Mouse (Mus musculus) frontal cortex, postnatal 14 days (tissue): ENCODE data around the gene BC049715.

Source experiments
- DNase-seq, 2 experiments: peaks; one replicate each; pipeline ENCODE4 v3.0.0; 2022; ENCODE audit warnings: low spot score in 2 of 2

Gene BC049715

GRCm38 (mm10) chr6:136808631-136809046 is 18.8 kb upstream of the BC049715 start:
- no peak for DNase-seq

GRCm38 (mm10) chr6:136809077-136809476 is 18.3 kb upstream of the BC049715 start:
- DNase-seq: no peak

GRCm38 (mm10) chr6:136809673-136810072 is 17.8 kb upstream of the BC049715 start:
- DNase-seq: no peak

GRCm38 (mm10) chr6:136811196-136811595 is 16.2 kb upstream of the BC049715 start:
- no peak for DNase-seq

- DNase-seq: no peak
Measured at GRCm38 (mm10) chr6:136813117-136813516, 14.3 kb upstream of the BC049715 start.

GRCm38 (mm10) chr6:136815381-136815780 is 12.0 kb upstream of the BC049715 start:
- no peak for DNase-seq

GRCm38 (mm10) chr6:136816826-136817225 is 10.6 kb upstream of the BC049715 start:
- DNase-seq: no peak

GRCm38 (mm10) chr6:136817549-136817948 is 9.9 kb upstream of the BC049715 start:
- peak; percentile 70 to 77 for DNase-seq

- no peak for DNase-seq
Measured at GRCm38 (mm10) chr6:136820381-136820780, 7.0 kb upstream of the BC049715 start.

- no peak for DNase-seq
Measured at GRCm38 (mm10) chr6:136821086-136821485, 6.3 kb upstream of the BC049715 start.

- no peak for DNase-seq
Measured at GRCm38 (mm10) chr6:136824987-136825386, 2.4 kb upstream of the BC049715 start.

- no peak for DNase-seq
Measured at GRCm38 (mm10) chr6:136827116-136827515, 310 bp upstream of the BC049715 start.

- peak; percentile 94 to 95 for DNase-seq
Measured at GRCm38 (mm10) chr6:136827881-136828561, 595 bp downstream of the BC049715 start, which contains the start of gene Wbp11. TSS of gene Wbp11 (minus strand) at chr6:136828233.

GRCm38 (mm10) chr6:136828681-136829080 is 1.3 kb downstream of the BC049715 start:
- no peak for DNase-seq

- DNase-seq: no peak
Measured at GRCm38 (mm10) chr6:136831712-136832111, 4.3 kb downstream of the BC049715 start.

- no peak for DNase-seq
Measured at GRCm38 (mm10) chr6:136835352-136835751, 7.9 kb downstream of the BC049715 start, which contains the start of gene Smco3. TSS of gene Smco3 (minus strand) at chr6:136835452.

GRCm38 (mm10) chr6:136837323-136837722 is 9.9 kb downstream of the BC049715 start:
- no peak for DNase-seq

- DNase-seq: no peak
Measured at GRCm38 (mm10) chr6:136844903-136845302, 17.5 kb downstream of the BC049715 start.

GRCm38 (mm10) chr6:136845706-136846480 is 18.5 kb downstream of the BC049715 start:
- no peak for DNase-seq

GRCm38 (mm10) chr6:136847267-136847666 is 19.8 kb downstream of the BC049715 start:
- DNase-seq: no peak

GRCm38 (mm10) chr6:136847790-136848189 is 20.4 kb downstream of the BC049715 start:
- DNase-seq: no peak

GRCm38 (mm10) chr6:136848399-136848798 is 21.0 kb downstream of the BC049715 start:
- DNase-seq: no peak

GRCm38 (mm10) chr6:136848971-136849370 is 21.5 kb downstream of the BC049715 start:
- no peak for DNase-seq
